Mouse (Mus musculus): ENCODE measurements around the gene Mtor. TPM values are rescaled to one million over a fixed set of nuclear protein-coding genes. Genes with fewer than 3 reads are reported as not detected.

The Mtor gene
- polyA plus RNA-seq, 1 experiment from 2014 or later, result 13.0 TPM

- WGBS (ENCODE audit: insufficient replicate concordance), result 80% methylated on average over 8 of the region's 8 CpGs
- H3K27ac ChIP-seq (ENCODE audit: low read depth), result peak overlapping the region; percentile 44
- H3K9me3 ChIP-seq (ENCODE audit: low read length), result no peaks in the 10 kb centered on the region
- H3K4me1 ChIP-seq (ENCODE audit: insufficient read depth), result no peaks in the 10 kb centered on the region
- DNase-seq (no peak), ATAC-seq (peak; percentile 65)
- TF ChIP-seq CTCF (IDR thresholded peaks at IDR 0.05; ENCODE audit: low read depth) (no peak), EP300 (IDR thresholded peaks at IDR 0.05; ENCODE audit: low read depth) (no peak)
- peaks cover 85% of the 10 kb centered on the region for H3K36me3 ChIP-seq (replicated peaks; ENCODE audit: insufficient read depth, low read length)
- 0 out of 2 replicates have a peak overlapping the region, but pooled peaks have one; percentile 11 for H3K9ac ChIP-seq (replicated peaks)
- H3K4me3 ChIP-seq (ENCODE audit: low read depth, low read length), result no peak overlapping the region
- no peaks in the 10 kb centered on the region for H3K27me3 ChIP-seq (ENCODE audit: insufficient read depth, low read length)
- no peak overlapping the region for H3K4me2 ChIP-seq (ENCODE audit: low read depth, low read length)
Observed at GRCm38 (mm10) chr4:148472436-148473174, 24.2 kb downstream of the Mtor start.

DNA sequence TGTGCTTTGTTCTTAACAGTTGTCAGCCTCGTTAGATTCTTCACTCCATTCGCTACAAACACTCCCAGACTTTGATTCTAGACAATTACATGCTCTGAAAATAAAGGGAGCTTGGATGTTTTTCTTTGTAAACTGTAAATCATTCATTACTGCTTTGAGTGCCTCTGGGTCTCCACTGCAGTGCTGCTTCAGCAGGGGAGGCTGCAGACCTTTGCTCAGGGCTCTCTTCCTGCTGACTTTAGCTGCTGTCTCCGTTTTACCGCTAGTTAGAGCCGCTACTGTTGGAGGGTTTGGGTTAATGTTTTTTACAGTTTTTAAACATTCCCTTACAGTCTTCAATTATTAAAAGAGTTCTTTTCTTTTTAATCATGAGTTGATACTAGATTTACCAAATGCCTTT is 25.1 kb downstream of the Mtor start:
- Histone ChIP-seq H3K4me1 (ENCODE audit: insufficient read depth) (no peaks in the 10 kb centered on the region), H3K27ac (ENCODE audit: low read depth) (no peak overlapping the region), H3K27me3 (ENCODE audit: insufficient read depth, low read length) (no peaks in the 10 kb centered on the region), H3K36me3 (replicated peaks; ENCODE audit: insufficient read depth, low read length) (peaks cover 78% of the 10 kb centered on the region), H3K9ac (replicated peaks) (no peak overlapping the region), H3K4me2 (ENCODE audit: low read depth, low read length) (no peak overlapping the region), H3K4me3 (ENCODE audit: low read depth, low read length) (no peak overlapping the region), H3K9me3 (ENCODE audit: low read length) (no peaks in the 10 kb centered on the region)
- TF ChIP-seq EP300 (IDR thresholded peaks at IDR 0.05; ENCODE audit: low read depth) (no peak), CTCF (IDR thresholded peaks at IDR 0.05; ENCODE audit: low read depth) (no peak)
- ATAC-seq (no peak), DNase-seq (no peak)
- WGBS (ENCODE audit: insufficient replicate concordance), result 72% methylated on average over 5 of the region's 5 CpGs

GRCm38 (mm10) chr4:148480245-148480644 is 31.8 kb downstream of the Mtor start:
- H3K27ac ChIP-seq (ENCODE audit: low read depth), result no peak overlapping the region
- peaks cover 68% of the 10 kb centered on the region for H3K36me3 ChIP-seq (replicated peaks; ENCODE audit: insufficient read depth, low read length)
- DNase-seq, result no peak
- no peaks in the 10 kb centered on the region for H3K27me3 ChIP-seq (ENCODE audit: insufficient read depth, low read length)
- H3K4me1 ChIP-seq (ENCODE audit: insufficient read depth), result no peaks in the 10 kb centered on the region
- no peak for TF ChIP-seq EP300 (IDR thresholded peaks at IDR 0.05; ENCODE audit: low read depth)
- no peak for TF ChIP-seq CTCF (IDR thresholded peaks at IDR 0.05; ENCODE audit: low read depth)
- no peak for ATAC-seq
- H3K4me2 ChIP-seq (ENCODE audit: low read depth, low read length), result no peak overlapping the region
- 90% methylated on average over 2 of the region's 2 CpGs for WGBS (ENCODE audit: insufficient replicate concordance)
- no peak overlapping the region for H3K9ac ChIP-seq (replicated peaks)
- no peaks in the 10 kb centered on the region for H3K9me3 ChIP-seq (ENCODE audit: low read length)
- H3K4me3 ChIP-seq (ENCODE audit: low read depth, low read length), result no peak overlapping the region

GRCm38 (mm10) chr4:148481557-148482168 is 33.3 kb downstream of the Mtor start:
- WGBS (ENCODE audit: insufficient replicate concordance), result 72% methylated on average over 2 of the region's 2 CpGs
- no peak overlapping the region for H3K4me3 ChIP-seq (ENCODE audit: low read depth, low read length)
- no peaks in the 10 kb centered on the region for H3K27me3 ChIP-seq (ENCODE audit: insufficient read depth, low read length)
- DNase-seq (no peak), ATAC-seq (no peak)
- H3K4me2 ChIP-seq (ENCODE audit: low read depth, low read length), result no peak overlapping the region
- H3K9ac ChIP-seq (replicated peaks), result no peak overlapping the region
- no peak overlapping the region for H3K27ac ChIP-seq (ENCODE audit: low read depth)
- no peaks in the 10 kb centered on the region for H3K9me3 ChIP-seq (ENCODE audit: low read length)
- no peaks in the 10 kb centered on the region for H3K4me1 ChIP-seq (ENCODE audit: insufficient read depth)
- TF ChIP-seq CTCF (IDR thresholded peaks at IDR 0.05; ENCODE audit: low read depth) (no peak), EP300 (IDR thresholded peaks at IDR 0.05; ENCODE audit: low read depth) (no peak)
- H3K36me3 ChIP-seq (replicated peaks; ENCODE audit: insufficient read depth, low read length), result peaks cover 73% of the 10 kb centered on the region

DNA sequence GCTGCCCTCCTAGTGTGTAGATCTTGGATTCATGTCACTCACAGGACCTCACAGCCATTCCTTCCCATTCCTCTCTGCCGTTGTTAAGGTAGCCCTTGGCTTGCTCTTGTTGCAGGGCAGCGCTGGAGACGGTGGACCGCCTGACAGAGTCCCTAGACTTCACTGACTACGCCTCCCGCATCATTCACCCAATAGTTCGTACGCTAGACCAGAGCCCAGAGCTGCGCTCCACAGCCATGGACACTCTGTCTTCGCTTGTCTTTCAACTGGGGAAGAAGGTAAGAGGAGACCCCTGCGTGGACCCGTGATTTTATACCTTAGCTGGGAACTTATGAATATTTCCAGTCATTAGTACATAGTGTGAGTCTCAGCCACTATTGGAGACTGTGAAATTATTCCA is 36.1 kb downstream of the Mtor start:
- Histone ChIP-seq H3K27me3 (ENCODE audit: insufficient read depth, low read length) (no peaks in the 10 kb centered on the region), H3K27ac (ENCODE audit: low read depth) (no peak overlapping the region), H3K4me1 (ENCODE audit: insufficient read depth) (no peaks in the 10 kb centered on the region), H3K4me2 (ENCODE audit: low read depth, low read length) (no peak overlapping the region), H3K4me3 (ENCODE audit: low read depth, low read length) (no peak overlapping the region), H3K36me3 (replicated peaks; ENCODE audit: insufficient read depth, low read length) (peaks cover 82% of the 10 kb centered on the region), H3K9me3 (ENCODE audit: low read length) (no peaks in the 10 kb centered on the region), H3K9ac (replicated peaks) (no peak overlapping the region)
- 92% methylated on average over 12 of the region's 12 CpGs for WGBS (ENCODE audit: insufficient replicate concordance)
- no peak for ATAC-seq
- DNase-seq, result no peak
- TF ChIP-seq EP300 (IDR thresholded peaks at IDR 0.05; ENCODE audit: low read depth) (no peak), CTCF (IDR thresholded peaks at IDR 0.05; ENCODE audit: low read depth) (no peak)

DNA sequence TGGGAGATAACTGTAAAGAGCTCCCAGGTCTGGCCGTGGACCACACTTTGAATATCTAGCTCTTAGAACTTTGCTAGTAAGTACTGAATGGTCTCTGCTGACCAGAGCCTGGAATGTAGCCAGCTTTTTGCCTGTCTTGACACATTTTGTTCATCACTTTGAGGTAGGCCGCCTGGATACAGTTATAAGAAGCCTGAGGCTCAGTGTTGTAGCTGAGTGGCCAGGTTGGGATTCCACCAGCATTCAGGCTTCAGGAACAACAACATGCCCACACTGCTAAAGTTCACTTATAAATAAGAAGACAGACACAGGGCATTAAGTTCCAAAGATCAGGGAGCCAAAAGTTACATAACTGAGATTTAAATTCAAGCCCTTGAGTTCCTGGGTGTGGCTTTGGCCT is 39.4 kb downstream of the Mtor start:
- Histone ChIP-seq H3K4me1 (ENCODE audit: insufficient read depth) (no peaks in the 10 kb centered on the region), H3K9ac (replicated peaks) (no peak overlapping the region), H3K4me3 (ENCODE audit: low read depth, low read length) (no peak overlapping the region), H3K27ac (ENCODE audit: low read depth) (no peak overlapping the region), H3K27me3 (ENCODE audit: insufficient read depth, low read length) (no peaks in the 10 kb centered on the region), H3K36me3 (replicated peaks; ENCODE audit: insufficient read depth, low read length) (peaks cover 87% of the 10 kb centered on the region), H3K9me3 (ENCODE audit: low read length) (no peaks in the 10 kb centered on the region), H3K4me2 (ENCODE audit: low read depth, low read length) (no peak overlapping the region)
- 83% methylated on average over 2 of the region's 2 CpGs for WGBS (ENCODE audit: insufficient replicate concordance)
- ATAC-seq (no peak), DNase-seq (no peak)
- TF ChIP-seq EP300 (IDR thresholded peaks at IDR 0.05; ENCODE audit: low read depth) (no peak), CTCF (IDR thresholded peaks at IDR 0.05; ENCODE audit: low read depth) (no peak)
